Mouse (Mus musculus) frontal cortex, postnatal 14 days (tissue): ENCODE measurements around the gene Cldn22.

Experiments used
- DNase-seq, 2 experiments: peaks; one replicate each; pipeline ENCODE4 v3.0.0; 2022; ENCODE audit warnings: low spot score in 2 of 2

Cldn22 gene

GRCm38 (mm10) chr8:47832616-47833015 is 8.3 kb downstream of the Cldn22 start:
- DNase-seq = no peak

GRCm38 (mm10) chr8:47833944-47834343 is 9.7 kb downstream of the Cldn22 start:
- DNase-seq = no peak

- no peak for DNase-seq
These were observed 18.8 kb downstream of the Cldn22 start for GRCm38 (mm10) chr8:47843063-47843462.

- no peak for DNase-seq
These were observed 19.4 kb downstream of the Cldn22 start for GRCm38 (mm10) chr8:47843651-47844050.

- DNase-seq = no peak
These were observed 21.7 kb downstream of the Cldn22 start for GRCm38 (mm10) chr8:47845956-47846355.

GRCm38 (mm10) chr8:47847161-47847560 is 22.9 kb downstream of the Cldn22 start:
- DNase-seq = no peak

- DNase-seq = no peak
These were observed 23.6 kb downstream of the Cldn22 start for GRCm38 (mm10) chr8:47847931-47848330.

GRCm38 (mm10) chr8:47849842-47850241 is 25.6 kb downstream of the Cldn22 start:
- no peak for DNase-seq

GRCm38 (mm10) chr8:47851824-47852502 is 27.7 kb downstream of the Cldn22 start:
- DNase-seq = no peak

- DNase-seq = no peak
These were observed 28.5 kb downstream of the Cldn22 start for GRCm38 (mm10) chr8:47852737-47853136.

- no peak for DNase-seq
These were observed 29.1 kb downstream of the Cldn22 start for GRCm38 (mm10) chr8:47853356-47853755.

- DNase-seq = peak in 1 of 2 experiments; percentile 23
These were observed 35.0 kb downstream of the Cldn22 start for GRCm38 (mm10) chr8:47859259-47859658.

GRCm38 (mm10) chr8:47866568-47866967 is 42.3 kb downstream of the Cldn22 start:
- no peak for DNase-seq

GRCm38 (mm10) chr8:47867067-47867466 is 42.8 kb downstream of the Cldn22 start:
- DNase-seq = peak; percentile 54 to 89

- peak in 1 of 2 experiments; percentile 37 for DNase-seq
These were observed 48.3 kb downstream of the Cldn22 start for GRCm38 (mm10) chr8:47872361-47873107.

- DNase-seq = no peak
These were observed 50.4 kb downstream of the Cldn22 start for GRCm38 (mm10) chr8:47874497-47875178.
